Mouse (Mus musculus) midbrain, embryonic 15.5 days (tissue): ENCODE data around the gene Ubr3. TPM values are rescaled to one million over a fixed set of nuclear protein-coding genes. Genes with fewer than 3 reads are reported as not detected.

Source experiments
- ATAC-seq: fragments of 200-750 bp; cut with Nextera tagmentation; replicated peaks from 2 replicates; pipeline ENCODE4 v1.8.0; 2017; ENCODE audit warnings: moderate TSS enrichment
- H3K27ac ChIP-seq: fragments of 300-500 bp; sonication (generic); 2 replicates; pipeline ENCODE4 v1.5.1; 2015; ENCODE audit warnings: mild to moderate bottlenecking, inconsistent platforms
- H3K27me3 ChIP-seq: fragments of 300-500 bp; sonication (generic); replicated peaks from 2 replicates; pipeline ENCODE4 v1.6.1; 2015; ENCODE audit warnings: inconsistent platforms
- H3K36me3 ChIP-seq: fragments of 300-500 bp; sonication (generic); replicated peaks from 2 replicates; pipeline ENCODE4 v1.6.1; 2015; ENCODE audit warnings: inconsistent platforms
- H3K4me1 ChIP-seq: fragments of 300-500 bp; sonication (generic); 2 replicates; pipeline ENCODE4 v1.6.1; 2015; ENCODE audit warnings: inconsistent platforms
- H3K4me2 ChIP-seq: fragments of 300-500 bp; sonication (generic); 2 replicates; pipeline ENCODE4 v1.6.1; 2015; ENCODE audit warnings: inconsistent platforms, mild to moderate bottlenecking, moderate library complexity
- H3K4me3 ChIP-seq: fragments of 300-500 bp; sonication (generic); 2 replicates; pipeline ENCODE4 v1.5.1; 2015; ENCODE audit warnings: mild to moderate bottlenecking, inconsistent platforms
- H3K9ac ChIP-seq: fragments of 300-500 bp; sonication (generic); 2 replicates; pipeline ENCODE4 v1.6.1; 2015; ENCODE audit warnings: mild to moderate bottlenecking, inconsistent platforms
- H3K9me3 ChIP-seq: fragments of 300-500 bp; sonication (generic); 2 replicates; pipeline ENCODE4 v1.6.1; 2016; ENCODE audit warnings: inconsistent platforms
- WGBS: fragments of 180-500 bp; shearing (Covaris S2); methylation state at CpG from one replicate; pipeline ENCODE4 v1.1.7; 2015; ENCODE audit warnings: mixed read lengths; 5-methylcytosine and 5-hydroxymethylcytosine counted together
- polyA plus RNA-seq: library from polyadenylated mRNA; unstranded; fragments of >200 nt; fragmentation: Nextera tagmentation; extraction: Ambion mirVana; gene quantifications from 2 replicates; pipeline ENCODE4 v1.2.1, GENCODE M21; 2015

Ubr3 gene
- polyA plus RNA-seq, result 19.2 and 19.8 TPM in 2 replicates

GRCm38 (mm10) chr2:69897039-69897617, at the start of gene Ubr3:
Gene Ubr3, plus strand, starts transcription at chr2:69897246.
- no peaks in the 10 kb centered on the region for H3K36me3 ChIP-seq
- under 1% methylated on average over 63 of the region's 65 CpGs for WGBS

GRCm38 (mm10) chr2:69849215-69849614, 47.8 kb upstream of the Ubr3 start:
- H3K9me3 ChIP-seq, result no peaks in the 10 kb centered on the region
- H3K4me1 ChIP-seq, result no peaks in the 10 kb centered on the region
- no peak overlapping the region for H3K9ac ChIP-seq
- no peaks in the 10 kb centered on the region for H3K27me3 ChIP-seq
- H3K4me2 ChIP-seq, result no peak overlapping the region
- WGBS, result 68% methylated on average over 6 of the region's 6 CpGs
- no peak overlapping the region for H3K27ac ChIP-seq
- H3K4me3 ChIP-seq, result no peak overlapping the region
- H3K36me3 ChIP-seq, result no peaks in the 10 kb centered on the region
- no peak for ATAC-seq

More at GRCm38 (mm10) chr2:69897039-69897617, at the start of gene Ubr3:
- Histone ChIP-seq H3K27ac (peak within 1 kb of the TSS; percentile 92), H3K27me3 (no peaks in the 10 kb centered on the region), H3K9ac (peak within 1 kb of the TSS; percentile 80), H3K4me3 (peak within 1 kb of the TSS; percentile 62), H3K4me2 (peak within 1 kb of the TSS; percentile 90), H3K9me3 (no peaks in the 10 kb centered on the region), H3K4me1 (peaks cover 17% of the 10 kb centered on the region)
- ATAC-seq, result peak; percentile 97

GRCm38 (mm10) chr2:69851427-69852058, 45.5 kb upstream of the Ubr3 start:
- 49% methylated on average over 2 of the region's 2 CpGs for WGBS

GRCm38 (mm10) chr2:69856392-69856791, 40.7 kb upstream of the Ubr3 start:
- Histone ChIP-seq H3K4me1 (peaks cover 5% of the 10 kb centered on the region; the same call in 1 of the 2 replicates), H3K36me3 (no peaks in the 10 kb centered on the region), H3K9me3 (no peaks in the 10 kb centered on the region), H3K9ac (no peak overlapping the region), H3K27ac (no peak overlapping the region), H3K4me3 (no peak overlapping the region), H3K27me3 (no peaks in the 10 kb centered on the region), H3K4me2 (no peak overlapping the region)
- ATAC-seq, result no peak
- 69% methylated on average over 8 of the region's 8 CpGs for WGBS

More at GRCm38 (mm10) chr2:69851427-69852058, 45.5 kb upstream of the Ubr3 start:
- Histone ChIP-seq H3K36me3 (no peaks in the 10 kb centered on the region), H3K9me3 (no peaks in the 10 kb centered on the region), H3K9ac (no peak overlapping the region), H3K4me3 (no peak overlapping the region), H3K4me2 (no peak overlapping the region), H3K4me1 (no peaks in the 10 kb centered on the region), H3K27ac (no peak overlapping the region), H3K27me3 (no peaks in the 10 kb centered on the region)
- no peak for ATAC-seq

- H3K4me3 ChIP-seq, result no peak overlapping the region
- ATAC-seq, result no peak
- WGBS, result 74% methylated on average over 1 of the region's 1 CpGs
- no peak overlapping the region for H3K9ac ChIP-seq
- H3K27ac ChIP-seq, result no peak overlapping the region
- no peak overlapping the region for H3K4me2 ChIP-seq
- H3K27me3 ChIP-seq, result no peaks in the 10 kb centered on the region
- peaks cover 13% of the 10 kb centered on the region for H3K4me1 ChIP-seq
- H3K36me3 ChIP-seq, result no peaks in the 10 kb centered on the region
- H3K9me3 ChIP-seq, result no peaks in the 10 kb centered on the region
Measured at GRCm38 (mm10) chr2:69857882-69858281, 39.2 kb upstream of the Ubr3 start.

GRCm38 (mm10) chr2:69860972-69861452, 36.0 kb upstream of the Ubr3 start:
- Histone ChIP-seq H3K4me2 (peak overlapping the region; percentile 77), H3K4me3 (peak overlapping the region; percentile 100), H3K27ac (peak overlapping the region; percentile 90), H3K27me3 (no peaks in the 10 kb centered on the region), H3K4me1 (peaks cover 29% of the 10 kb centered on the region), H3K36me3 (peaks cover 5% of the 10 kb centered on the region; the same call in 1 of the 2 replicates), H3K9ac (peak overlapping the region; percentile 100), H3K9me3 (no peaks in the 10 kb centered on the region)
- peak; percentile 80 for ATAC-seq
- 12% methylated on average over 13 of the region's 13 CpGs for whole genome bisulfite sequencing

- Histone ChIP-seq H3K27ac (peak within 1 kb of the TSS; percentile 90), H3K9me3 (no peaks in the 10 kb centered on the region), H3K36me3 (peaks cover 5% of the 10 kb centered on the region), H3K9ac (peak within 1 kb of the TSS; percentile 100), H3K4me3 (peak within 1 kb of the TSS; percentile 100), H3K4me2 (peak within 1 kb of the TSS; percentile 77), H3K27me3 (no peaks in the 10 kb centered on the region), H3K4me1 (peaks cover 29% of the 10 kb centered on the region)
- WGBS, result under 1% methylated on average over 66 of the region's 66 CpGs
- ATAC-seq, result peak; percentile 98
Measured at GRCm38 (mm10) chr2:69861485-69862091, 35.5 kb upstream of the Ubr3 start, which contains the start of gene Ssb. Gene Ssb, plus strand, starts transcription at chr2:69861562.

GRCm38 (mm10) chr2:69862117-69862657, 34.9 kb upstream of the Ubr3 start:
- no peak for ATAC-seq

GRCm38 (mm10) chr2:69883990-69884391, 13.1 kb upstream of the Ubr3 start:
- Histone ChIP-seq H3K4me3 (no peak overlapping the region), H3K36me3 (no peaks in the 10 kb centered on the region), H3K9ac (no peak overlapping the region), H3K27ac (no peak overlapping the region), H3K4me2 (no peak overlapping the region), H3K27me3 (no peaks in the 10 kb centered on the region), H3K9me3 (no peaks in the 10 kb centered on the region), H3K4me1 (peaks cover 16% of the 10 kb centered on the region)
- ATAC-seq, result no peak
- 73% methylated on average over 2 of the region's 2 CpGs for WGBS

More at GRCm38 (mm10) chr2:69862117-69862657, 34.9 kb upstream of the Ubr3 start:
- H3K4me3 ChIP-seq, result peak overlapping the region; percentile 100
- peak overlapping the region; percentile 77 for H3K4me2 ChIP-seq
- no peaks in the 10 kb centered on the region for H3K27me3 ChIP-seq
- H3K36me3 ChIP-seq, result peaks cover 9% of the 10 kb centered on the region
- H3K9ac ChIP-seq, result peak overlapping the region; percentile 100
- peak overlapping the region; percentile 90; the same call in 1 of the 2 replicates for H3K27ac ChIP-seq
- WGBS, result 3% methylated on average over 13 of the region's 13 CpGs
- H3K4me1 ChIP-seq, result peaks cover 29% of the 10 kb centered on the region
- H3K9me3 ChIP-seq, result no peaks in the 10 kb centered on the region

GRCm38 (mm10) chr2:69884581-69884980, 12.5 kb upstream of the Ubr3 start:
- Histone ChIP-seq H3K4me3 (peak overlapping the region; percentile 59), H3K27me3 (no peaks in the 10 kb centered on the region), H3K4me2 (peak overlapping the region; percentile 75), H3K9me3 (no peaks in the 10 kb centered on the region), H3K27ac (no peak overlapping the region), H3K36me3 (no peaks in the 10 kb centered on the region), H3K9ac (peak overlapping the region; percentile 63; the same call in 1 of the 2 replicates), H3K4me1 (peaks cover 16% of the 10 kb centered on the region)
- WGBS, result 65% methylated on average over 6 of the region's 6 CpGs
- ATAC-seq, result no peak

- no peaks in the 10 kb centered on the region for H3K9me3 ChIP-seq
- no peaks in the 10 kb centered on the region for H3K36me3 ChIP-seq
- no peaks in the 10 kb centered on the region for H3K27me3 ChIP-seq
- peak; percentile 11; the same call in 1 of the 2 replicates for ATAC-seq
- peaks cover 16% of the 10 kb centered on the region for H3K4me1 ChIP-seq
- 8% methylated on average over 12 of the region's 12 CpGs for WGBS
- peak overlapping the region; percentile 59 for H3K4me3 ChIP-seq
- peak overlapping the region; percentile 52; the same call in 1 of the 2 replicates for H3K27ac ChIP-seq
- H3K4me2 ChIP-seq, result peak overlapping the region; percentile 75
- peak overlapping the region; percentile 63 for H3K9ac ChIP-seq
Measured at GRCm38 (mm10) chr2:69885050-69885449, 12.0 kb upstream of the Ubr3 start.
